Mouse (Mus musculus): ENCODE data around the gene Ly6g6d. TPM values are rescaled to one million over a fixed set of nuclear protein-coding genes. Genes with fewer than 3 reads are reported as not detected.

The Ly6g6d gene
- total RNA-seq, 1 experiment = 1.6 TPM

DNA sequence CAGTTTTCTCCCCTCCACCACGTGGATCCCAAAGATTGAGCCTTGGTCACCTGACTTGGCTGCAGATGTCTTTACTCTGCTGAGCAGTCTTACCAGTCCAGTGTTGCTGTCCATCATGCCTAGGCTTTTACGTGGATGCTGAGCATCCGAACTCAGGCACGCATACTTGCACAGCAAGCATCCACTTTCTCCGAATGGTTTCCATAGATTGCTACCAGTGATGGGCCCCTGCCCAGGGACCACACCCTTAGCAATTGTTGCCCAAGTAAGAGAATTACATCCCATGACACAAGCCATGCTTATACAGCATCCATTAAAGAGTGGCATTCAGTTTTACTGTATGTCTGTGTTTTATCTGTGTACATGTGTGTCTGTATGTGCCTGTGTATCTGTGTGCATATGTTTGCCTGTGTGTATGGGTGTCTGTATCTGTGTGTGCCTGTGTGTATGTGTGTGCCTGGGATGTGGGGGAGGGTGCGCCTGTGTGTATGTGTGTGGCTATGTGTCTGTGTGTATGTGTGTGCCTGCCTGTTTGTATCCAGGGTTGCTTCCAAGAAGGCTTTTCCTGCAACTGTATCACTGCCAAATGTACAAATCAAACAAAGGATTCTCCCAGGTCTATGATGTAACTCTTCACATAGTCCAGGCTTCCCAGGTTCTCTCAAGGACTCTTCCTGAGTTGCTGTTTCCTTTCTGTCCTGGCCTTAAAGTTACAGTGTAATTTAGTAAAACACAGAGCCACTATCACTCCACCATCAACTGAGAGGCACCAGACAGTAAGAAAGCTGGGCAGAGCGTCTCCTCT lies 22.0 kb downstream of the Ly6g6d start:
- no peaks in the 10 kb centered on the region for H3K9me3 ChIP-seq (ENCODE audit: control insufficient read depth, insufficient read depth, low read depth, low read length)
- no peak for DNase-seq (ENCODE audit: low read depth, low spot score)
- no peak overlapping the region for H3K4me3 ChIP-seq (ENCODE audit: insufficient read depth in 1 of 2, low read depth in 1 of 2, low read length in 2 of 2, poor library complexity in 1 of 2, severe bottlenecking in 1 of 2)
- in situ Hi-C loops (cut with MboI; ENCODE audit: low sequenced_read_pairs in 2 of 2, unreplicated experiment in 2 of 2) = no loop called here
- TF ChIP-seq CHD2 (IDR thresholded peaks at IDR 0.05; ENCODE audit: low read depth, low read length) (no peak), MAFK (IDR thresholded peaks at IDR 0.05; ENCODE audit: insufficient read depth, low read depth, low read length) (no peak)
- no peak overlapping the region for H3K9ac ChIP-seq (ENCODE audit: insufficient read depth, low read depth, low read length, poor library complexity, severe bottlenecking)
- H3K36me3 ChIP-seq (ENCODE audit: control insufficient read depth, insufficient read depth, low read length, poor library complexity, severe bottlenecking) = peaks cover 38% of the 10 kb centered on the region
- H3K27ac ChIP-seq (ENCODE audit: insufficient read depth, low read depth, low read length, poor library complexity, severe bottlenecking) = no peak overlapping the region
- H3K4me1 ChIP-seq (ENCODE audit: control insufficient read depth in 2 of 2, insufficient read depth in 2 of 2, low read length in 2 of 2, poor library complexity in 1 of 2) = peaks cover 0 to 26% of the 10 kb centered on the region in 2 experiments; a peak in 3 of 4 replicates

DNA sequence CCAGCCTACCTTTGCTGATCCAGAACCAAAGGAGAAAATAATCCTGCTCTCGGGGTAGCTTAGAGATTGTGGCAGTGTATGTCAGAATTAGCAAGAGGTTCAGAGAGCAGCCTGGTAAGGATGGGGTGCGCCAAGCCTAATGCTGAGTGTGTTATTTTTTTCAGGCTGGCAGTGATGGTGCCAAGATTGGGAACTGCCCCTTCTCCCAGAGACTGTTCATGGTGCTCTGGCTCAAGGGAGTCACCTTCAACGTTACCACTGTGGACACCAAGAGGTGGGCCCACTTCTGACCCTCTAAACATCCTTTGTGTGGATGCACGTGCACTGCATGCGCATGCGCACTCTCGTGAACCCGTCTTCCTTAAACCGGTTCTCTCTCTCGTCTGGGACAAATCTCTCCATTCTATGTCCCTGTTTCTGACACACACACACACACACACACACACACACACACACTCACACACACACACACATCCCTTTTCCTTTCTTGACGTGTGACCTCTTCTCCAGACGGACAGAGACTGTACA lies 25.5 kb downstream of the Ly6g6d start:
- TF ChIP-seq ZC3H11A (IDR thresholded peaks at IDR 0.05; ENCODE audit: borderline replicate concordance, low read depth, low read length) (no peak), ZNF384 (IDR thresholded peaks at IDR 0.05; ENCODE audit: low read depth, low read length) (no peak), CHD2 (IDR thresholded peaks at IDR 0.05; ENCODE audit: low read depth, low read length) (no peak), MAFK (IDR thresholded peaks at IDR 0.05; ENCODE audit: insufficient read depth, low read depth, low read length) (no peak), HCFC1 (IDR thresholded peaks at IDR 0.05; ENCODE audit: borderline replicate concordance, insufficient read depth, low read length) (no peak)
- no peak for DNase-seq (ENCODE audit: low read depth, low spot score)
- H3K9ac ChIP-seq (ENCODE audit: insufficient read depth, low read depth, low read length, poor library complexity, severe bottlenecking) = peak overlapping the region; percentile 89
- peaks cover 28% of the 10 kb centered on the region for H3K36me3 ChIP-seq (ENCODE audit: control insufficient read depth, insufficient read depth, low read length, poor library complexity, severe bottlenecking)
- peaks cover 0 to 26% of the 10 kb centered on the region in 2 experiments; a peak in 3 of 4 replicates for H3K4me1 ChIP-seq (ENCODE audit: control insufficient read depth in 2 of 2, insufficient read depth in 2 of 2, low read length in 2 of 2, poor library complexity in 1 of 2)
- peak overlapping the region; percentile 78 to 79; a peak in 3 of 4 replicates for H3K4me3 ChIP-seq (ENCODE audit: insufficient read depth in 1 of 2, low read depth in 1 of 2, low read length in 2 of 2, poor library complexity in 1 of 2, severe bottlenecking in 1 of 2)
- H3K27ac ChIP-seq (ENCODE audit: insufficient read depth, low read depth, low read length, poor library complexity, severe bottlenecking) = peak overlapping the region; percentile 93; the same call in 1 of the 2 replicates
- H3K9me3 ChIP-seq (ENCODE audit: control insufficient read depth, insufficient read depth, low read depth, low read length) = no peaks in the 10 kb centered on the region
- in situ Hi-C loops (cut with MboI; ENCODE audit: low sequenced_read_pairs in 2 of 2, unreplicated experiment in 2 of 2) = no loop called here

DNA sequence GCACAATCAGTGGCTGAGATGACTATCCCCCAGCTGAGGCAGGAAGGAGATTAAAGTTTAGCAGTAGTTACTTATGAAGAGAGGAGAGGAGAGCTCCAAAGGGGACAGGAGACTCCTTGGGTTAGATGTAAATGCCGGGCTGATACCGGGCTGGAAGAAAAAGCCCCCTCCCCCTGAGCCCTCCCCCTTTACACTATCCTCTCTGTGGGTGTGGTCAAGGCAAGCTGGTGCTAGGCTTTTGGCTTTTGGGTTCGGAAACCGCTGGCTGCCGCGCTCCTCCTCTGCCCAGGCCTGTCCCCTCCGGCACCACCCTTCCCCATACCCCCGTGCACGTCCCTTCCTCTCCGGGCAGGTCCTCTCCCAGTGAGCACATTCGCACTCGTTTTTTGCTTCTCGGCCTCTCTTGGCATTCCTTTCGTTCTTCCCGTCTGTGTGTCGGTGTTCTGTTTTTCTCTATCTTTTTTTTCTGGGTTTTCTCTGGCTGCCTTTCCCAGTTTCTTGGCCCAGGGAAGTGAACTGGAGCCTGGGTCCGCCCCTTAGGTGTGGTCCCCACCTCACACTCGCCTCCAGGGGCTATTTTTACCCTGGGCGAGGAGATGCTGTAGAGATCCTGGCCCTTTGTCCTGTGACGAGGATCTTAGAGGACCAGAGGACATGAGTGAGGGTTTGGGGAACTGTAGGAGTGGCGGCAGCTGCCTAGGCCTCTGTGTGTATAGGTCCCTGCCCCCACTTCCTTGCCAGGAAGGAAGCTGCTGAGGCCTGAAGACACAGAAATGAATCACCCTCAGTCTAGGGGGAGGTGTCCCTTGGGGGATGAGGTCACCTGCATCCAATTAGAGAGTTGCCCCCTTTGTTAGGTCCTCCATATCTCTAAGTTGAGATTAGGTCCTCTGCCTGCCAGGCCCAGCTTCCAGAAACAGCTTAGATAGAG lies 26.4 kb downstream of the Ly6g6d start:
- TF ChIP-seq ZC3H11A (IDR thresholded peaks at IDR 0.05; ENCODE audit: borderline replicate concordance, low read depth, low read length) (no peak), CHD2 (IDR thresholded peaks at IDR 0.05; ENCODE audit: low read depth, low read length) (peak; percentile 12; the same call in 1 of the 2 replicates), ZNF384 (IDR thresholded peaks at IDR 0.05; ENCODE audit: low read depth, low read length) (no peak), MAFK (IDR thresholded peaks at IDR 0.05; ENCODE audit: insufficient read depth, low read depth, low read length) (no peak), HCFC1 (IDR thresholded peaks at IDR 0.05; ENCODE audit: borderline replicate concordance, insufficient read depth, low read length) (no peak)
- H3K36me3 ChIP-seq (ENCODE audit: control insufficient read depth, insufficient read depth, low read length, poor library complexity, severe bottlenecking) = peaks cover 28% of the 10 kb centered on the region
- peak; percentile 69 for DNase-seq (ENCODE audit: low read depth, low spot score)
- peak overlapping the region; percentile 89 for H3K9ac ChIP-seq (ENCODE audit: insufficient read depth, low read depth, low read length, poor library complexity, severe bottlenecking)
- in situ Hi-C loops (cut with MboI; ENCODE audit: low sequenced_read_pairs in 2 of 2, unreplicated experiment in 2 of 2) = no loop called here
- peak overlapping the region; percentile 93 for H3K27ac ChIP-seq (ENCODE audit: insufficient read depth, low read depth, low read length, poor library complexity, severe bottlenecking)
- no peaks in the 10 kb centered on the region for H3K9me3 ChIP-seq (ENCODE audit: control insufficient read depth, insufficient read depth, low read depth, low read length)
- H3K4me3 ChIP-seq (ENCODE audit: insufficient read depth in 1 of 2, low read depth in 1 of 2, low read length in 2 of 2, poor library complexity in 1 of 2, severe bottlenecking in 1 of 2) = peak overlapping the region; percentile 78 to 79
- H3K4me1 ChIP-seq (ENCODE audit: control insufficient read depth in 2 of 2, insufficient read depth in 2 of 2, low read length in 2 of 2, poor library complexity in 1 of 2) = peaks cover 0 to 26% of the 10 kb centered on the region in 2 experiments; a peak in 3 of 4 replicates

DNA sequence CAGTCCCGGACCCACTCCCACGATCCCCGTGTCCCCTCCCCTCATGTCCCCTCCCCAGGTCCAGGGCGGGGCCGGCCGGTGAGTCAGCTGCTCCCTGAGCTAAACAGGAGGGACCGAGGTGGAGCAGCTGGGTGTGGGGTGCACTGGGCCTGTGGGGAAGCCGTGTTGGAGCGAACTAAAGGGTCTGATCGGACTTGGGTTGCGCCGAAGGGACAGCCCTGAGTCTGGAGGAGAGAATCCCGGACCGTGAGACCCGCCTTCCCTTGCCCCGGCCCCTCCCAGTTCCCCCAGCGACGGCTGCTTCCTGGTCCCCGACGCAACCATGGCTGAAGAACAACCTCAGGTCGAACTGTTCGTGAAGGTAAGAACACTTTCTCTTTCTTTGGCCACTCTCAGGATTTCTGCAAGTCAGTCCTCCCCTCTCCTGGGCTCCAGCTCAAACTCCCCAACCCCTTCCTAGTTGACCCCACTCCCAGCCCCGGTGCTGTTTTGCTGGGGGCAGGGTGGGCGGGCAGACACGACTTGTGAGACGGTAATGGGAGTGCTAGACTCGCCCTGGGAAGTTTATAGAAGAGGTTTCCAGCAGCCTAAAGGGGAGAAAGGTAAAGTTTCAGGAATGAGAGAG lies 27.6 kb downstream of the Ly6g6d start:
- in situ Hi-C loops (cut with MboI; ENCODE audit: low sequenced_read_pairs in 2 of 2, unreplicated experiment in 2 of 2) = no loop called here
- peak overlapping the region; percentile 45 for H3K27ac ChIP-seq (ENCODE audit: insufficient read depth, low read depth, low read length, poor library complexity, severe bottlenecking)
- H3K9ac ChIP-seq (ENCODE audit: insufficient read depth, low read depth, low read length, poor library complexity, severe bottlenecking) = peak overlapping the region; percentile 81
- no peaks in the 10 kb centered on the region for H3K9me3 ChIP-seq (ENCODE audit: control insufficient read depth, insufficient read depth, low read depth, low read length)
- TF ChIP-seq MAFK (IDR thresholded peaks at IDR 0.05; ENCODE audit: insufficient read depth, low read depth, low read length) = no peak
- no peak for DNase-seq (ENCODE audit: low read depth, low spot score)
- H3K36me3 ChIP-seq (ENCODE audit: control insufficient read depth, insufficient read depth, low read length, poor library complexity, severe bottlenecking) = peaks cover 19% of the 10 kb centered on the region
- peak overlapping the region; percentile 78 to 79 for H3K4me3 ChIP-seq (ENCODE audit: insufficient read depth in 1 of 2, low read depth in 1 of 2, low read length in 2 of 2, poor library complexity in 1 of 2, severe bottlenecking in 1 of 2)
- H3K4me1 ChIP-seq (ENCODE audit: control insufficient read depth in 2 of 2, insufficient read depth in 2 of 2, low read length in 2 of 2, poor library complexity in 1 of 2) = peaks cover 0 to 27% of the 10 kb centered on the region in 2 experiments
